Comparison of ENCODE assay signal across 22 mouse cellular contexts in the genomic region with DNA sequence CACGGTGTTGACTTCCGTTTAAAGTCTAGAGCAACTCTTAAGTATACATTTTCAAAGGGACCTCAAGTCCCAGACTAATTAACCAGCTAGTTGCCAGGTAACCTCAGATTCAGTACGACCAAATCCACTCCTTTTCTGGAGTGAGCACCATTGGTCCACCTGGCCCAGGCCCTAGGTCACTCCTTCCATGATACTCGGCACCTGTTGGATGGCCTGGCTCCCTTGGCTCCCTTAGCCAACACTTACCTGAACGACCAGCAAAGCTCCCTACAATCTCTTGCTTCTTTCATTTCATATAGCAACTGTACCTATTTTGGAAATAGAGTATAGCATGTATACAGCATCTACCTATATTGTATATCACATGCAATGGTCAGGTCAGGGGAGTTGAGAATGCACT. TPM values are rescaled to one million over a fixed set of nuclear protein-coding genes. Genes with fewer than 3 reads are reported as not detected.
"Had no signal": no experiment of that assay in that cellular context is flagged by ENCODE, and none has a peak within 500 bp of the region (broad histone marks: within the 10 kb centered on the region; RNA-seq: fewer than 3 reads in every experiment).

No protein-coding gene starts in this region.

- H3K27me3 ChIP-seq: lung, embryonic 15.5 days; midbrain, embryonic 15.5 days; neural tube, embryonic 12.5 days; stomach, embryonic 15.5 days had no signal

- H3K27ac ChIP-seq: lung, embryonic 15.5 days; macrophage; midbrain, embryonic 13.5 days; midbrain, embryonic 15.5 days; neural tube, embryonic 12.5 days; stomach, embryonic 15.5 days; stomach, postnatal 0 days had no signal

- H3K9ac ChIP-seq: liver, postnatal 0 days; lung, embryonic 15.5 days; midbrain, embryonic 13.5 days; midbrain, embryonic 15.5 days; neural tube, embryonic 12.5 days; stomach, embryonic 15.5 days had no signal

- H3K9me3 ChIP-seq: lung, embryonic 15.5 days; megakaryocyte, embryonic 14.5 days; midbrain, embryonic 13.5 days; midbrain, embryonic 15.5 days; neural tube, embryonic 12.5 days; stomach, embryonic 15.5 days had no signal

- H3K4me3 ChIP-seq: lung, embryonic 15.5 days; megakaryocyte, embryonic 14.5 days; midbrain, embryonic 13.5 days; midbrain, embryonic 15.5 days; neural tube, embryonic 12.5 days; stomach, embryonic 15.5 days had no signal

- H3K36me3 ChIP-seq: lung, embryonic 15.5 days; midbrain, embryonic 13.5 days; midbrain, embryonic 15.5 days; neural tube, embryonic 12.5 days; stomach, embryonic 15.5 days had no signal

- ATAC-seq: liver, postnatal 0 days; lung, postnatal 0 days; midbrain, embryonic 13.5 days; midbrain, embryonic 15.5 days had no signal

- DNase-seq: liver, postnatal 0 days; lung, adult 2 months; lung, postnatal 14 days; lung, postnatal 36 days; right cerebral cortex, postnatal 14 days; thymus, adult 2 months; thymus, postnatal 25 days; thymus, postnatal 4 days had no signal

- H3K4me2 ChIP-seq: lung, embryonic 15.5 days; midbrain, embryonic 11.5 days; midbrain, embryonic 13.5 days; midbrain, embryonic 15.5 days; neural tube, embryonic 12.5 days; stomach, embryonic 15.5 days had no signal

RNA-seq across cellular contexts. Expression of a gene that starts 16.6 kb away (rescaled TPM):
- polyA plus RNA-seq: liver, postnatal 0 days; lung, adult 2 months; lung, embryonic 15.5 days; lung, postnatal 0 days; macrophage; midbrain, embryonic 11.5 days; midbrain, embryonic 13.5 days; midbrain, embryonic 15.5 days; midbrain, postnatal 0 days; neural tube, embryonic 12.5 days; neural tube, embryonic 14.5 days; spleen, adult 2 months; stomach, embryonic 15.5 days; stomach, postnatal 0 days; thymus, adult 2 months; urinary bladder, adult 2 months had no signal

RNA-seq across cellular contexts. Expression of a gene that starts 47.1 kb away (rescaled TPM):
- polyA plus RNA-seq: liver, postnatal 0 days; lung, adult 2 months; lung, embryonic 15.5 days; lung, postnatal 0 days; macrophage; midbrain, embryonic 13.5 days; midbrain, embryonic 15.5 days; midbrain, postnatal 0 days; neural tube, embryonic 12.5 days; neural tube, embryonic 14.5 days; spleen, adult 2 months; stomach, embryonic 15.5 days; thymus, adult 2 months; urinary bladder, adult 2 months had no signal
